Mouse (Mus musculus) thymus, adult 18-20 months (tissue): ENCODE data around the gene 1700022I11Rik.

Source experiments
- DNase-seq, 2 experiments: peaks; one replicate each; pipeline ENCODE4 v3.0.0; 2022; ENCODE audit warnings: mixed read lengths in 2 of 2

1700022I11Rik gene

DNA sequence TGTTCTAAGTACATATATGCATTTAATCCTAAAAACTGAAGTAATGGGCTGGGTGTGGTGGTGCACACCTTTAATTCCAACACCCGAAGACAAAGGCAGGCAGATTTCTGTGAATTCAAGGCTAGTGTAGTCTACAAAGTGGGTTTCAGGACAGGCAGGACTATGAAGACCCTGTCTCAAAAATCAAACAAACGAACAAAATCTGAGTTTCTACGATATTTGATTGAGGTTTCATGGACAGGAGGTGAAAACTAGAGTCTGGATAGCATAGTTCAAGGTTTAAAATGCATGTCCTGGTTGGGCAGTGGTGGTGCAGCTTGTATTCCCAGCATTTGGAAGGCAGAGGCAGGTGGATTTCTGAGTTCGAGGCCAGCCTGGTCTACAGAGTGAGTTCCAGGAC, at the start of gene 1700022I11Rik:
1700022I11Rik (plus strand) TSS at position 301 of the 400 bp plus-strand sequence.
- no peak for DNase-seq

DNA sequence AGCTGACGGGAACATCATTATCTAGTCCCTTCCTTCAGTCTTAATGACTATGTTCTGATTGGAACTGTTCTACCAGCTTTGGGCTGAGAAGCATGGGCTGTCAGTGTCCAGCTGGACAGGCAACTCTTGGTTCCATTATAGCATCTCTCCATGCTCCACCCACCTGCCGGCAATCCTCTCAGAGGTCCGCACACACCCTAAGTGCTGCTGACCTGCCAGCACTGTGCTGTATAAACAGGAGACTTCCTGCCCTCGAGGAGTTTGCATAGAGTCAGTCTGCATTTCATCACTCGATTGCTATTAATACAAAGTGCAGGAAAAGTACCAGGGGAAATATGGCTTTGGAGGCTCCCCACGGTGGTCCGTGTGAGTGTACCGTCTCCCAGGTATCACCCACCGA, 48.7 kb upstream of the 1700022I11Rik start:
- no peak for DNase-seq

DNA sequence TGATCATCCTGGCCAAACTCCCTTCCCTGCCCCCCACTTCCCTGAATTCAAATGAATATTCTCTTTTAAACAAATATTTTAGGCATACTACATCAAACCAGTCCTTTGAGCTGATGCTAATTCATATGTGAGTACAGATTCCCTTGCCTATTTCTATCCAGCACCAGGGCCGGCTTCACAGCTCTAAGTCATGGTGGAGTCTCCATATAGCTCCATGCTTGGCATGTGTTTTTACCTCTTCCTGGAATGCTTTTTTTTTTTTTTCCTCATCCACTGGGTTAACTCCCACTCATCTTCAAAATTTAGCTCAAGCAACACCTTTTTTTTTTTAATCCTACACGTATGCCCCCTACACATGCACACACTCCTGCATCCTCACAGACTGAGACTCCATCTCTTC, 47.9 kb upstream of the 1700022I11Rik start:
- DNase-seq: no peak

DNA sequence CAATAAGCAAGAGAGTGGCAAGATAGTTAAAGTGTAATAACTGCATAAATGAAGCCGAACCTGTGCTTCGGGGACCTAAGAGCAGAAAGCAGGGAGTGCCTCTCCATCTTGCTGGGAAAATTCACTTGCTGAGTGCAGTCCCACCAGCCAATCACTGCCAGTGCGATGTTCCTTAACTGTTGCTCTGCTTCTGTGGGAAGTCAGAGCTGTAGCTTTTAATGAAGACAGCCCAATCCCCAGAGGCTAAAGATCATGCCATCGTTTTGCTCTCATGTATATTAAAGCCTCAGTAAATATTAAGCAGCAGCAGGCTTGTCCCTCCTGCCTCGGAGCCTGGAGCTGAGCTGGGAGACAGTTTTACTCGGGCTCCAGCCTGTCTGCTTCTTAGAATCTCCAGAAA, 47.3 kb upstream of the 1700022I11Rik start:
- no peak for DNase-seq

DNA sequence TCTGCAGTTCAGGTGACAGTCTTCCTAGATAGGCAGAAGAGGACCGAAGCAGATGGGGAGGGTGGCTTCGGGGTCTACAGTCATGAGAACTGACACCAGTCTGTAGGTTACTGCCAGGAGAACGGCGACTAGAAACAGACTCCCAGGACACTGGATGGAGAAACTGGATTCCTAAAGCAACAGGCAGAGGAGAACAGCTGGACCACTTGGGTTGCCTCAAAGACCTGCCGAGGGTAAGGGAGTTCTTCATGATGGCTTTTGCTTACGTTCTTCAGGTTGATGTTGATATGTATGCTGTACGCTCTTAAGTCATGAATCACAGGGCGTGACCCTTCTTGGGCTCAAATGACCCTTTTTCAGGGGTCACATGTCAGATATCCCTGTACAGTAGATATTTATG, 46.9 kb upstream of the 1700022I11Rik start:
- DNase-seq: no peak

DNA sequence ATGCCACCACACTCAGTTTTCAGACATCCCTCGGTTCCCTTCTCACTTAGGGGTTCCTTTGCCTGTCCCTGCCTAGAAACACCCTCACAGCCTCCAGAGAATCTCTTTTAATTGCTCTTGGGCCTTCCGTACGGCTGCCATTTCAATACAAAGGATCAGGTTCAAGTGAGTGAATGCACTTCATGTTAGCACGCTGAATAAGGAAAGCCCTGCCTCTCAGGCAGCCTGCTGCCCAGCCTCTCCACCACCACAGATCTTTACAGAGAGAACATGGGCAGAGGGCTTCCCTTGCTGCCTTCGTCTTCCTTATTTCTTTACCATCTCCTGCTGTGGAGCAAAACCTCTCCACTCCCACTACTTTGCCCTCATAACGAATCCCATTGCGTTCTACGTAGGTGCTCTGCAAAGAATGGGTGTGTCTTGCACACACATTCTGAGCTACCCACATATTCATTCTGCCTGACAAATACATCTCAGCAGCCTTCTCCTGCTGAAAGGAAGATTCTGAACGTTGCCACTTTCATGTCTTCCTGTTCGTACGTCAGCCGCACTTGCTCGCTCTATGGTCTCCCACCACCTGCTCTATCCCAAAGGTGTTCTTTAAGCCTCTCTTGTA, 45.2 kb upstream of the 1700022I11Rik start:
- no peak for DNase-seq

DNA sequence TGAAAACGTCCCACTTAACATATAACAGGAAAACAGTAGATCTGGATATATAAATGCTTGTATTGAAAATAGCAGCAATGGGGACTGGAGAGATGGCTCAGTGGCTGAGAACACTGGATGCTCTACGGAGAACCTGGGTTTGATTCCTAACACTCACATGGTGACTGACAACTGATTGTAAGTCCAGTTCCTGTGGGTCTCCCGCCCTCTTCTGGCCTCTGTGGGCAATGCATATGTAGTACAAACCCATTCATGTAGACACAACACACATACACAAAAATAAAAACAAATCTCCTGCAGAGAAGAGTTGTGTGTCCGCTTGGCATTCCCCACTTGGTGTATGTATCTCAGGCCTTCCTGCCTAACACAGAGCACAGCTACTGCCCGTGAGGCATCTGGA, 41.2 kb upstream of the 1700022I11Rik start:
- DNase-seq: no peak

DNA sequence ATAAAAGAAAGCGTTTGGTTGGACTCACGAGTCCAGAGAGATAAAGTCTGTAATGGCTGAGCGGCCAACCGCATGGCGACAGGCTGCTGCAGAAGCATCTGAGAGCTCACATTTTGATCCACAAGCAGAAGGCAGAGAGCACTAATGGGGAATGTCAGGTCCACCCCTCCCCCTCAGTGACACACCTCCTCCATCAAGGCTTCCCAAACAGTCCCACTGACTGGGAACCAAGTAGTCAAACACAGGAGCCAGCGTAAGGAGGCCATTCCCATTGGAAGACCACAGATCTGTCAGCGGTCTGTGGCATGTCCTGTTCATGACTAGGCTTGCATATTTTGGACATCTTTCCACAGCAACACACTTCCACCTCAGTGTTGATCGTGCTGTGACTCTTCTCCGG, 40.5 kb upstream of the 1700022I11Rik start:
- DNase-seq: no peak

DNA sequence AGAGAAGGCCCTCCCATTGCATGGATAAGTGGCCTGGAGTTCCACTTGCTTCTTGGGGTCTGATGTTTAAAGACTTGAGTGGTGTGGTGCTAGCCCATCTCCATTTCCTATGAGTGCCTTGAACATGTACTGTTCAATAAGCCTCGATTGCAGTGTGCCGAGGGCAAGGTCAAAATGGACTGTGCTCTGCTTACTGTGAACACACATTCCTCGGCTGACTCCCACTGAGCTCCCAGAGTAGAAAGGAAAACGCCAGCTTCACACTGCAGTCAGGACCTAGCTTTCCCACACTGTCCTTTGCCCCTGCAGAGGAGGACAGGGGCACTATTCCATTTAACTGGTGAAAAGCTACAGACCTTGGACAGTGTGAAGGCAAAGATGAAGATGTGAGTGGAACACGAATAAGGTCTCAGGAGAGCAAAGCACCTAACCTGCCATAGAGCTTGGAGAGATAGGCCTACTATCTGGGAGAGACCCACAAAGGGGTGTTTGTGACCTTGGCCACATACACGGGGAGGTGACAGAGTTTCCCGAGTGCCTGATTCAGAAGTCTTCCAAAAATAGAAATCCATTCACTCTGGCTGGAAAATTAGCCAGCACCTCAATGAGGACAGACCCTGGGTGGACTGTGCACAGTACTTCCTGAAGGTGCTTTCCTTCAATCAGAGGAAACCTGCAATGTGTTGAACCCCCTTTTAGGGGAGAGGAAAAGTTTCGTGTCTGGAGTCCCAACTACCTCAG, 37.0 kb upstream of the 1700022I11Rik start:
- no peak for DNase-seq

DNA sequence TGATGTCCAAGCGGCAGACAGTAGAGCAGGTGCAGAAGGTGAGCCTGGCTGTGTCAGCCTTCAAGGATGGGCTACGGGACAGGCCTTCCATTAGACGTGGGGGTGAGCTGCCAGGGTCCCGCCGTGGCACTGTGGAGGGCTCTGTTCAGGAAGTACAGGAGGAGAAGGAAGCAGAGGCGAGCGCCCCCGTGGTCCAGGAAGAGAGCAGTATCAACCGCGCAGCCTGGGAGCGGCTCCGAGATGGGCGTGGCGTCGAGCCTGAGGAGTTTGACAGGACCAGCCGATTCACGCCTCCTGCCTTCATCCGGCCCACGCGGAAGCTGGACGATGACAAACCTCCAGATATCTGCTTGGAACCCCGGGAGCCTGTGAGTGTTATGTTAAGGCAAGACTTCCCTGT, 35.8 kb upstream of the 1700022I11Rik start:
- no peak for DNase-seq

DNA sequence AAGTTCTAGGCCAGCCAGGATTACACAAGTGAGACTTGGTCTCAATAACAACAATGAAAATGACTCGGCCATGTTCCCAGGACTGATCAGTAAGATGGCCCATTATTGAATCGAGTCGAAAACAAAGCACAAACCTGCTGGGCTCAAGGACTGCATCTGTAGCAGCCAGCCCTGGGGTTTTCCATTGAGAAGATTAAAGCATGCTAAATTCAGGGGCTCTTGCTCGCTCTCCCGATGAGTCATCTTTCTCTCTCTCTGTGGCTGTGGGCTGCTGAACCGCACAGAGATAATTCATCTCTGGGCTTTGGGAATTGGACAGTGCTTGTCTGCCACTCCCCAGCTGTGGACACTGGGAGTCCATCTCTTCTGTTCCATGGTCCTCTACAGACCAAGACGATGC, 28.0 kb upstream of the 1700022I11Rik start:
- no peak for DNase-seq

DNA sequence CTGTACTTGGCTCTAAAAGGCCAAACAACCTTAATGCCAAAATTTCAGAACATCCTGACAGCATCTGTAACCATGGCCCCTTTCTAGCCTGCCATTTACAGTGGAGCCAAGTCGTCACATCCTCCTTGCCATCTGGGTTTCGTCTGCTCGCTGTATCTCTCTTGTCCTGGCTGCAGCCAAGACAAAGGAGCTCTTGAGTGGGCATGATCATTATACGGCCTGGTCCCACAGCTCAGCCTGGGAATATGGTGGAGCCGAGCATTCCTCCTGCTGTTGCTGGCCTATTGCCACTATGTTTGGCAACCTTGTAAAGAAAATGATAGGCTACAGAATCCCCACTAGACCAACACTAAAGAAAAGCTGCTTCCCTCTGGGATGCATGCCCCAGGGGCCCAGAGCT, 26.1 kb upstream of the 1700022I11Rik start:
- no peak for DNase-seq

DNA sequence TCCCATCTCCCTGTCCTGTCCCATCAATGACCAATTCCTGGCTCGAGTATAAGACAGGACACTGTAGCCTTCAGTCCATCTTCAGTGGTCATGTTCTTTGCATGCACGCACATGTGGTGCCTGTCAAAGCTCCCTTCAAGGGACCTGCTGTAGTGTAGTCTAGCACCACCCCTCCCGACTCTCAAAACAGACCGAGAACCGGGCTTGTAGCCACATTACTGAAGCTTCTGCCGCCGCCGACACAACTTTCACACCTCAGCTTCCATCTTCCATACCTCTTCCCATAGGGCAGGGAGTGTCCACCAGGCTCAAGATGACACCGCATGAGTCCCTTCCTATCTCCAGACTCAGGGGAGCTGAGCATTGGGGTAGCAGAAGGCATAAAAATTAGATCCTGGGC, 25.2 kb upstream of the 1700022I11Rik start:
- no peak for DNase-seq

DNA sequence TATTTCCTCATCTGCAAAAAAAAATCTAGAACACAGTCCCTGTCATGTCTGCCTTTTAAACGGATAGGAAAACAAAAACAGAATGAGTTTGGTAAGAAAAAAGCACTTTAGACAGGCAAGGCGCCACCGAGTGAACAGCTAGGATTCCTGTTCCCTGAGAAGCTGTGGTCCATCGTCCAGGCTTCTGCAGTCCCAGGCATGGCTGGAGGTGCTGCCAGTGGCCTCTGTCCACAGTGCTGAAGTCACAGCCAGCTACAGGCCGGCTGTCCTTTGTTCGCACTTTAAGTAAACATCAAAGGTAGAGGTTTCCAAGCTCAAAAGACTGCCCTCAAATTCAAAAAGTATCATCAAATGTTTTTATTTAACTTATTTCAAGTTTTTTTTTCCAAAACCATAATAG, 24.4 kb upstream of the 1700022I11Rik start:
- DNase-seq: no peak

DNA sequence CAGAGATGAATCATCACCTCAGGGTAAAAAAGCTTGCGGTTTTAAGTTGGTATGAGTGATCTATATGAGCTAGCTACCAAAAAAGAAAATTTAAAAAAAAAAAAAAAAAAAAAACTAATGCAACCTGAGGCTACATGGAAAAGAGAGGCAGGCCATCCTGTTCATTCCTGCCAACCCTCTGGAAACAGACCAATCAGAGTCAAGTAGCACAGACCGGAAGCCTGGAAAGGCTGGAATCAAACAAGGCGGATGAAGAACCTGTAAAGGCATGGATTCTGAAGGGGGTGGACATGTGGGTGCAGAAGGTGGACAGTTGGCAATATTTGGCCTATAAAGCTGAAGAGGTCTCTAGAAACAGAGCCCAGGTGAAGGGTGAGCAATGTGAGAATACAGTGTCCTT, 24.0 kb upstream of the 1700022I11Rik start:
- DNase-seq: no peak

DNA sequence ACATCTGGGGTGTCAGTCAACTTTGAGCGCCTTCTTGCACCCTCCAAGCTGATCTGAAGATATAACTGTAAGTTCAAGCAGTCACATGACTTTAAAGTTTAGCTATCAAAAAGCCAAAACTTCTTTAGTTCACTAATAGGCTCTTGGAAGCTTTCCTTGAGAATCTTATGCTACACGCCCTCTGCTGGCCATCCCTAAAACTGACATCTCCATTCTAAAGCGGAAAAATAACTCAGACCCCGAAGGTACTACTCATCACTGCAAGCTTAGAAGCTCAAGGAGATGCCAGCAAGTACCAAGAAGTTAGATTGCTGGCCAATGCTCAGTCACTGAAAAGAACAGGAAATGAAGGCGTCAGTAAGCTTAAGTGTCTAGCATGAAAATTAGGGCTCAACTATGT, 23.5 kb upstream of the 1700022I11Rik start:
- no peak for DNase-seq

DNA sequence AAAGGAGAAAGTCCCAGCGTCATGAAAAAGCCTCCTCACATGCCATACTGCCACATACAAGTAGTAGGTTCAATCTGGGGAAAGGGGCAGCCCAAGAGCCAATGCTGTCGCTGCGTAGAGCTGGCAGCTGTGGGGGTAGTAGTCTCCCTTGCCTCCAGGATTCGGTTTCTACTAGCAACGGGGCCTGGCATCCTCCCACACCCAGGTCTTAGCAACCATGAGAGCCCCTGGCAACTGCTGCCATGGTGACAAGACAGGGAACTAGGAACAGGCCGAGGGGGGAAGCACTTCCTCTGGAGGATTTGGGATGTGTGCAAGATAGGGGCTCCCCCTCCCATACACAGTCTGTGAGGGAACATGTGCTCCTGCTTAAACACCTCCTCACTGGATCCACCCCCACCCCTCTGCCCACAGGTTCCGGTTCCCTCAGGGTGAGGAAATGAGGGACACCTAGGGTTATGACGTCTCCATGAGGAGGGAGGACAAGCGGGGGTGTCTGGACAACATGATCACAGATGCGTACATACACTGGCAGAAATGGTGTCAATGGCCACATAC, 22.6 kb upstream of the 1700022I11Rik start:
- no peak for DNase-seq

DNA sequence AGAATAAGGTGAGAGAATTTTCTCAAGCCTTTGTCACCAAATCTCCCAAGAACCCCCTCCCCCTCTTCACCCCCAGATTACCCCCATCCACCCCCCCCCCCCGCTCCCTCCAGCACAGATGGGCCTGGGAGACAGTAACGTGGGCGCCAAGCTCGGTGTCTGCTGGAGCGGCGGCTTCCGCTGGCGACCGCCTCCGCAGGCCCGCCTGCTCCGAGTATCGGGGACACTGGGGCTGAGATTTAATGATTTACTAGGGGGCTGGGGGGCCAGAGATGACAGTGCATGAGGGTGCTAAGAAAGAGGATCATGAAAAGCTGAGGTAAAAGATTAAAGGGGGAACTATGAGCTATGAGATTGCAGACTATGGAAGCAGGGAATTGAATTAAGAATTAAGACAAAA, 20.9 kb upstream of the 1700022I11Rik start:
- no peak for DNase-seq

DNA sequence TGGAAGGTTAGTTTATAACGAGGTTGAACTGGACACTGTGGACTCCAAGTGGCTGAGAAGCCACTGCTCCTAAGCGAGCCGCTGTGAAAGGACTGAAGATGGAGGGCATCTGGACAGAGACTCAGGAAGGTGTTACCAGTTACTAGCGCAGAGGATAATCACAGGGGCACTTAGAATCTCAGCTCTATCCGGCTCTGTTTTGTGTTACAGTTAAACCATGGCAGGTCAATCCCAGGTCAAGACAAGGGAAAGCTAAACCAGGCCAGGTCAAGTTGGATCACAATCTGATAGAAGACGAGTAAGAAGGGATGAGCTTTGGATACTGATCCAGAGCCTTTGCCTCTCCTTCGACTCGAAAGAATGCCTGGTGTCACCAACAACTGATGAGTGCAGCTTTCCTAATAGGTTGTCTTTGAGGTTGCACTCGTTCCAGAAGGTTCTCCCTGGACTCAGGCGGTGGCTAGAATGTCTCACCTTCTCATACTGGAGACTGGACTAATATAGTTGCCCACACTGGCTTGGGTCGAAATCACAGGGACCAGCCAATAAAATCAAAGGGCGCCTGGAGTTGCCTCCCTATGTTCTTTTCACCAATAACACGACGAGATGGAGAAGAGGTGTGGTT, 20.2 kb upstream of the 1700022I11Rik start:
- DNase-seq: no peak

DNA sequence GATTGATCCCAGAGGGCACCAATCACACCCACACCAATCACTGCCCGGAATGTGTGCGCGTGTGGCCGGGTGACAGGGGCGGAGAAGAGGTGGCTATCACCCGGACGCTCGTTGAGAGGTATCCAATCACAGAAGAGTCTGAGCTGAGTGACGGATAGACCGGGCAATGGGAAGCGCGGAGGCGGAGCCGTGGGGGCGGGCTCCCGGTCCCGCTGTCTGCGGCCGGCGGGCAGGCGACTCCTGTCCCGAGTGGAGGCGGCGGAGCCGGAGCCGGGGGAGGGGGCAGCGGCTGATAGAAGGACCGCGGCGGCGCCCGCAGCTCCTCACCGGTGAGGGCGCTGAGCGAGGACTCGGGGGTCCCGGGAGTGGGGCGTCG, 19.7 kb upstream of the 1700022I11Rik start, which contains the start of gene Dnajb5:
Dnajb5 (plus strand) TSS at position 139 of the 376 bp plus-strand sequence.
- peak; percentile 89 to 92 for DNase-seq

DNA sequence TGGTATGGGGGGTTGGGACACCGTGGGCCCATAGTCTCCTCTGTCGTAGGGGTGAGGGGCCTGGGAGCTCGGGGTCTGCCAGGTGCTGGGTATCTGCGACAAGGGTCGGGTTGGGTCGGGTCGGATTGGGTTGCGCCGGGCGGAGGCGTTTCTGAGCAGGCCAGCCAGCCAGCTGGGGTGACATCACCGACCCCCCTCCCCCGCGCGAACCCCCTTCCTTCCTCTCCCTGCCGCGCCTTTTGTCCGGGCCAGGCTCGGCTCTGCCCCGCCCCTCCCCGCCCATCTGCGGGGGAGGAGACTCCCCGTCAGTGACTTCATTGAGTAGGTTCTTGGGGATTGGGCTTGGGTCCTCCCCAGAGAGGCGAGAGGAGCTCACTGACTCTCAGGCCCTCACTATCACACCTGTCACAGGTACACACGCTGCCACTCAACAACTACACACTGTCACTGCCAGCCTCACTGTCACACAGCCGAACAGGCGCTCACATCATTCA, 19.3 kb upstream of the 1700022I11Rik start:
- peak; percentile 85 to 90 for DNase-seq

DNA sequence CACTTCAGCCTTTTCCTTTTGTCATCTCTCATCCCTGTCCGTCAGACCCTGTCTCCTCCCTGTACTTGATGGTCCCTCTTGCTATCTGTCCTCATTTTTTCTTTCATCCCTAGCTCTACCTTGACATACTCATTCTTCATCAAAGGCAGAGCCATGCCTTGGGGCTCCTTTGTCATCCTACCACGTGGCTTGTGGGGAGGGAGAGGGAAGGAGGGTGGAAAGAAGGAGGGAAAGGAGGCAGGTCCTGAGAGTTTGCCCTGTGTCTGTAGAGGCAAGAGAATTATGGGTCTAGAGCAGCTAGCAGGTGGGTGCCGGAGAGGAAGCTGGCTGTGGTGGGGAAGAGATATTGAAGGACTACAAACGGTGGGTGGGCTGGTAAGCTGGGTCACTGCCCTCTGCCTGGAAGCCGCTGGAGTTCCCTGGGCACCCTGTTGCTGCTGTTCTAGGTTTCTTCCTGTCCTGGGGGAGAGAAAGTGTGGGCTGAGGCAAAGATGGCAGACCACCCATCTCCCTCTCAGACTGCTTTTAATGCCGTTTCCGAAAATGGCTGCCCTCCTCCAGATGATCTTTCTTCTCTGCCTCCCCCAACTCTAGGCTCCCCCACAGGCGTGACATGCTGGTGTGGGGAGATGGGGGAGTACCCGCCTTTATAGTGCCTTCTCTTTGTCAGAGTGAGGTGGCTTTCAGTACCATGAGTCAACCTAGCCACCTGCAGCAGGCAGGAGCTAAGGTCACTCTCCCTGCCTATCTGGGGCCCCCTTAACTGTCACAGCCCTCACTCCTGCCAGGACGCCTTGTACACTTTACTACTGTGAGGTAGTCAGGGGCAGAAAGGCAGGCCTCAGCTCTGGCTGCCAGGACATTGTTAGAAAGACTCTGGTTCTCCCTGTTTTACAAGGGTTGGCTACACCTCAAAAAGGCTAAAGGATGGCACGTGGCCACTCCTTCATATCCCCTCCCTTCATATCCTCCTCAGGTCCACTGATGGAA, 17.9 kb upstream of the 1700022I11Rik start:
- DNase-seq: no peak
